Mouse (Mus musculus): Measurements from ENCODE around the gene Luzp1.

Luzp1 gene

DNA sequence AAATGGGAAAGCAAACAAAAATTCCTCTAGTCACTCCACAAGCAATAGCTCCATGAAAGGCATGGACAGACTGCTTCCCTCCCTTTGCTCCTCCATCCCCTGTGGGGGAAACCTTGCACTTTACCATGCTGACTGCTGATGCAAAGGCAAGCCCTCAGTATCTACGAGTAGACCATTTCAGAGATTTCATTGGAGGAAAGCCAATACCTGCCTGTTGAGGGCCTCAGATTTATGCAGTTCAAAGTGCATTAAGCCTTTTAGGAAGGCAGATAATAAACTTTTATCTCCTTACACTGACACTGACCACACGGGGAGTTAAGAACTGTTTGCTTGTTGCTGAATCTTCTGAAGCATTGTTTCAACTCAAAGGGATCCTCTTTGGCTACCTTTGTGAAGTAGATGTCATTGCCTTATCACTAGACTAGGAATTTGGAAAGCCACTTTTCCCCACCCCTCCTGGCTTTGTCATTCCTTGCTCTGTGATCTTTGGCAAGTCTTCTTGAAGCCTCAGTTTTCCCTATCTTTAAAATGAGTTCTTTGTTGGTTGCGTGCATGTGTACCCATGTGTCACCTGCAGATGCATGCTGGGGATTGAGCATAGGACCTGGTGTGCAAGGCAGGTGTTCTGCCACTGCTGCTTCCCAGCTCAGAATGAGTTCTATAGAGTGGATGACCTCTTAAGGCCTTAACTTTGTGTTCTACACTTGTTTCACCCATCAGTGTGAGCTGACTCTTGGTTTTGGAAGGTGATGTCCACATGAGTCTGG is 76.9 kb downstream of the Luzp1 start:
- in situ Hi-C loops (cut with MboI, MseI): no loop called here

GRCm38 (mm10) chr4:136547721-136548120 is 78.2 kb downstream of the Luzp1 start:
- in situ Hi-C loops (cut with MboI, MseI): no loop called here

DNA sequence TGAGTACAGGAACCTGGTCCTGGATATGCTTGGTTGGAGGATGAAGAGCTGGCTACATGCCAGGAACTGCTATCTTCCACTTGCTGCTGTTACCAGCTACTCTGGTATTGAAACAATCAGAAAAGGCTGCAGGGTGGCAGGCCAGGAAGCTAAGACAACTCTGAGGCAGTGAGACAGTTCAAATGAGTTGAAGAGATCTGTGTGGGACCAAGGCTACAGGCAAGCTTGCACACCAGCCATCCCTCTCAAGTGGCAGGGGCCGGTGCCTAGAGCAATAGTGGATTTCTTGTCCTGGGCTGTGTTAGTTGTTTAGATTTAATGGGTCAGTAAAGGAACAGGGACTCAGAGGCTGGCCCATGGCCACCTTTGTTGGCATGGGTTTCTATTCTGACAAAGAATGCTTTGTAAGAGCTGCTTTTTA is 78.8 kb downstream of the Luzp1 start:
- in situ Hi-C loops (cut with MboI, MseI): no loop called here

- in situ Hi-C loops (cut with MboI, MseI): no loop called here
These were observed 83.5 kb downstream of the Luzp1 start for GRCm38 (mm10) chr4:136553108-136553507.

- in situ Hi-C loops (cut with MboI, MseI): no loop called here
These were observed 88.1 kb downstream of the Luzp1 start for GRCm38 (mm10) chr4:136557638-136558037.

DNA sequence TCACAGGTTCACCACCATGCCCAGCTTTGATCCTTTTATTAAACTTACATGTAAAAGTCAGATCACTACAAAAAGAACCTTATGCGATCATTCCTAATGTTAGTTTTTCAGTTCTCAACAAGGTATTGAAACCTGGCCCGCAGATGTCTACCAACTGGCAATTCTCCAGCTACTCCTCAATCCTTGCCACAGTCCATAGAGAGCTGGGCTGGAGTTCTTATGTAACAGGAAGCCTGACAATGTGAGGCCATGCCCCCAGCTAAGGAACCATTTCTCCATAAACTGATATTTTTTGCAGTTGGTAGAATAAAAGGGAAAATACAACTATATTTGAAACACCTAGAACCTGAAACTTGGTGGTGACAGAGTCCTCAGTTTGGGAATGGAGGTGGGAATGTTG is 90.1 kb downstream of the Luzp1 start:
- in situ Hi-C loops (cut with MboI, MseI): no loop called here

- in situ Hi-C loops (cut with MboI, MseI): no loop called here
These were observed 90.9 kb downstream of the Luzp1 start for GRCm38 (mm10) chr4:136560270-136560991.

- in situ Hi-C loops (cut with MboI, MseI): no loop called here
These were observed 93.2 kb downstream of the Luzp1 start for GRCm38 (mm10) chr4:136562755-136563154.

GRCm38 (mm10) chr4:136568629-136569028 is 99.1 kb downstream of the Luzp1 start:
- in situ Hi-C loops (cut with MboI, MseI): no loop called here

DNA sequence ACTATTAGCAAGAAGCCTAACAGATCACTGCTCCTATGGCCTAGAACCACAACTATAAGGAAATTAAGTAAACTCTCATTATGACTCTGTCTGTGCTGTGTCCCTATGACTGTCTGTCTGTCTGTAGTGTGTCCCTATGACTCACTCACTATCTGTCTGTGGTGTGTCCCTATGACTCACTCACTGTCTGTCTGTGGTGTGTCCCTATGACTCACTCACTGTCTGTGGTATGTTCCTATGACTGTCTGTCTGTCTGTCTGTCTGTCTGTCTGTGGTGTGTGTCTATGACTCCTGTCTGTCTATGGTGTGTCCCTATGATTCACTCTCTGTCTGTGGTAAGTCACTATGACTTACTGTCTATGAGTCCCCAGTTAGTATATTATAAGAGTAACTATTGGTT is 100.4 kb downstream of the Luzp1 start:
- in situ Hi-C loops (cut with MboI, MseI): no loop called here

- in situ Hi-C loops (cut with MboI, MseI): no loop called here
These were observed 112.3 kb downstream of the Luzp1 start for GRCm38 (mm10) chr4:136581885-136582284.

DNA sequence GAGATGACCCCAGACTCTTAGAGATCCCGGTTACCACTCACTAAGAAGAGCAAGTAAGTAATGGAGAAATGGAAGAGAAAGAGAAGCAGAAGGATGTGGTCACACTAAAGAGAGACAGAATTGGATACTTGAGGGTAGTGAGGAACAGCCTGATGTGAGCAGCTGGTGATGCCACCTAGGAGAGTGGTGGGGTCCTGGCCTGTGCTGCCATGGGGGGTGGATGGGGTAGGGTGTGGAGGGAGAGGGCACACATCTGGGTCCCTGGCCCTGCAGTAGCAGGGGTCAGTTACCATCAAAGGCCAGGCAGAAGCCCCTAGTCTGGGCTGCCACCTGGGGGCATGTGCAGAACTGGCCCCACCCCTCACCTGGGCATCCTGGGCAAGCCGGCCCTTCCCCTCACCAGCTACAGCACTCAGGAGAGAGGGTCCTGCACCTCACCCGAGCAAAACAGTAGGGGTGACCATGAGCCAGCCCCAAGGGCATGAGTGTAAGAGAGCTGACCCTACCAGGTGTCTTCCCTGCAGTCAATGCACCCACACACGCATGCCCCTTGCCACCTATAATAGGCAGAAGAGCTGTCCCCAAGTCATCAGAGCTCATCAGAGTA is 117.8 kb downstream of the Luzp1 start:
- in situ Hi-C loops (cut with MboI, MseI): no loop called here

GRCm38 (mm10) chr4:136588003-136588402 is 118.4 kb downstream of the Luzp1 start:
- in situ Hi-C loops (cut with MboI, MseI): no loop called here

GRCm38 (mm10) chr4:136592111-136592510 is 122.5 kb downstream of the Luzp1 start:
- in situ Hi-C loops (cut with MboI, MseI): loop anchor here (10.0 kb wide), 1 partner anchor 127 kb away; the partner anchor contains the start of genes 6030445D17Rik and Luzp1

- in situ Hi-C loops (cut with MboI, MseI): loop anchor here (10.0 kb wide), 1 partner anchor 129 kb away; the partner anchor contains the start of genes 6030445D17Rik and Luzp1
These were observed 124.4 kb downstream of the Luzp1 start for GRCm38 (mm10) chr4:136594006-136594405.

GRCm38 (mm10) chr4:136595221-136595620 is 125.7 kb downstream of the Luzp1 start:
- in situ Hi-C loops (cut with MboI, MseI): loop anchor here (10.0 kb wide), 1 partner anchor 130 kb away; the partner anchor contains the start of genes 6030445D17Rik and Luzp1

DNA sequence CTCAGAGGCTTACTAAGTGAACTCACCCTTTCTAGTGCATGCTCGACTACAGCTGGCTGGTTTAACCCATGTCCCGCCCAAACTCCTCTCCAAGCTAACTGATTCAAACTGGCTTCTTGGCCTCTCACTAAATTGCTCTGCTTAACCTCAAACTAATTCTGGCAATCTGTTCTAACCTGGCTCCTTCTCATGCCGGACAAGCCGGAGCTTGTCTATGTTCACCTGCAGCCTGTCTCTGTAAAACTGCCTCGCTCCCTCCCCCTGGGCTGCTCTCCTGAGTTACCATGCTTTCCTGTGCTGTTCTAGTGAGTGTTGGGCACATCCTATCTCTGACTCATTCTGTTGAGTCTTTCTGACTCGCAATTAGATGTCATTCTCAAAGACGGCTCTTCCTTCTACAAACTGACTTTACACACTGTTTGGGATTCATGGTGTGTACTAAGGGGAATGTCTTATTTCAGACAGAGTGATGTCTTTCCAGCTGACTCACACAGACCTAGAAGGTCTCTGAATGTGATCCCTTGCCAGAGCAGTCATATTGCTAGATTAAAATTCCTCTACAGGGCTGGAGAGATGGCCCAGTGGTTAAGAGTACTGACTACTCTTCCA is 128.8 kb downstream of the Luzp1 start:
- in situ Hi-C loops (cut with MboI, MseI): loop anchor here (10.0 kb wide), 1 partner anchor 134 kb away; the partner anchor contains the start of genes 6030445D17Rik and Luzp1

DNA sequence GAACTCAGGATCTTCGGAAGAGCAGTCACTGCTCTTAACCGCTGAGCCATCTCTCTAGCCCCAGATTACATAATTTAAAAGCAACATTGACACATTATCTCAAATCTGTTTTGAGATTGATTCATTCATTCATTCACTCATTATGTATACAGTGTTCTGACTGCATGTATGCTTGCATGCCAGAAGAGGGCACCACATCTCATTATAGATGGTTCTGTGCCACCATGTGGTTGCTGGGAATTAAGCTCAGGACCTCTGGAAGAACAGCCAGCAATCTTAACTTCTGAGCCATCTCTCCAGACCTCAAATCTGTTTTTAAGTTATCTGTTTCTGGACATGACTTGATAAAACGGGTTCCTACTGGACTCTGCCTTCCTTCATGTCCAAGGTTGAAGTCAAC is 130.3 kb downstream of the Luzp1 start:
- in situ Hi-C loops (cut with MboI, MseI): loop anchor here (10.0 kb wide), 1 partner anchor 135 kb away; the partner anchor contains the start of genes 6030445D17Rik and Luzp1

DNA sequence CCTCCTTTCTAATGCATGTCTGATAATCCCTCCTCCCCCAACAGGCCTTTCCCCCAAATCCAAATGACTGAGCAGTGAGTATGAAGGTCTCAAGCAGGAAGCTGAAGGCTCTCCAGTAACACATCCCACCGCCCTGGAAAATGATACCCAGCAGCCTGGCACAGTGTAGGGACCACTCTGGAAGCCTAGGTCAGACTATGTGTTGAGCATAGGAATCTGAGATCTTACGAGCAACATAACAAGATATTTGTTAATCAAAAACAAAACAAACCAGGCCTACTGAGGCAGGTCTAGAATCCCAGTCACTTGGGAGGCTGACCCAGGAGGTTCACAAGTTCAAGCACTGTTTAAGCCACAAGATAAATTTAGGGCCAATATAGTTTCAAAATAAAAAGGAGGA is 131.0 kb downstream of the Luzp1 start:
- in situ Hi-C loops (cut with MboI, MseI): no loop called here

DNA sequence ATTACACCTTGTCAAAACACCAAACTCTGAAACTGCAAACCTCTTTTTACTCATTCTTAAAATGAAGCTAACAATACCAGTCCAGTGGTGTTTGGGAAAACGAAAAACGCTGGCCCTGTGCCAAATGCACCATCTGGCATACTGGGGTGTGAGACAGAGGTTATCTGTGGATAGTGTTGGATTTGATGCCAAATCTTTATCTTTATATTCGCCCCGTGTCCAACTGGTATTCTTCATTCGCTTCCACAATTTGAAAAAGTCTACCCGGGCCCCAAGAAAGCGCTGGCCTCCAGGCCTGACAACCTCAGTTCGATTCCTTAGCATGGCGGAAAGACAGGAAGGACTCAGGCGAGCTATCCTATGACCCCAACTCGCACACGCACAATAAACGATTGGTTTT is 131.9 kb downstream of the Luzp1 start:
- in situ Hi-C loops (cut with MboI, MseI): no loop called here

DNA sequence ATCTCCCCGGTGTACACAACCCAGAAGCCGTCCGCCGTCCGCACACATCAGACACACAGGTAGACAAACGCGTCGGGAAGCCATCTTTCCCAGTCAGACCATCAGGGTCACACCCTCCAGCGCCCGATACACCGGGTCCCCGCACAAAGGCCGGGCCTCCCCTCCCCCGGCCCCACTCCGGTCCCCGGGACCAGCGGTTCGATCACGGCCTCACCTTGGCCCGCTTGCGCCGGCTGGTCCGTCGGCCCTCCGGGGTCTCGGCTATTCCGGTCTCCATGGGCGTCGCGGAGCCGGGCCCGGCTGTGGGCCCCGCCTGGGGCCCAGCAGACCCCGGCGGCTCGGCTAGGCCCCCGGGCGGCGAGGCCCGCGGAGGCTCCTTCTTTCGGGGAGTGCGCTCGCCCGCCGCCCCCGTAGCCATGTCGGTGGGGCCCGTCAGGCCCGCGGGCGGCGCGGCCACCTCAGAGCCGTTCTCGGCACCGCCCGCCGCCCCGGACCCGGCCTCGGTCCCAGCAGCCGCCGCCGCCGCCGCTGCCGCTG is 132.5 kb downstream of the Luzp1 start:
- in situ Hi-C loops (cut with MboI, MseI): no loop called here
